Mouse (Mus musculus) cerebellum, adult 9-11 months (tissue): ENCODE data around the gene Slc16a13.

Source experiments
- DNase-seq: peaks from one replicate; pipeline ENCODE4 v3.0.0; 2022

Slc16a13 gene

GRCm38 (mm10) chr11:70208778-70209388, 12.0 kb downstream of the Slc16a13 start:
- no peak for DNase-seq

- no peak for DNase-seq
These were observed 13.6 kb downstream of the Slc16a13 start for GRCm38 (mm10) chr11:70207283-70207682.

- no peak for DNase-seq
These were observed 14.1 kb downstream of the Slc16a13 start for GRCm38 (mm10) chr11:70206801-70207200.

- DNase-seq: peak; percentile 72
These were observed 19.2 kb downstream of the Slc16a13 start for GRCm38 (mm10) chr11:70201691-70202090.

- no peak for DNase-seq
These were observed 20.7 kb downstream of the Slc16a13 start for GRCm38 (mm10) chr11:70200036-70200608.

- DNase-seq: no peak
These were observed 21.8 kb downstream of the Slc16a13 start for GRCm38 (mm10) chr11:70199107-70199506.

GRCm38 (mm10) chr11:70198332-70198731, 22.5 kb downstream of the Slc16a13 start:
- DNase-seq: no peak

- no peak for DNase-seq
These were observed 27.2 kb downstream of the Slc16a13 start for GRCm38 (mm10) chr11:70193354-70194285.

- no peak for DNase-seq
These were observed 28.7 kb downstream of the Slc16a13 start for GRCm38 (mm10) chr11:70192157-70192556.

GRCm38 (mm10) chr11:70191188-70191587, 29.7 kb downstream of the Slc16a13 start:
- no peak for DNase-seq

GRCm38 (mm10) chr11:70189319-70190134, 31.3 kb downstream of the Slc16a13 start:
- DNase-seq: no peak

- DNase-seq: no peak
These were observed 35.7 kb downstream of the Slc16a13 start for GRCm38 (mm10) chr11:70185120-70185519.

GRCm38 (mm10) chr11:70180496-70180895, 40.4 kb downstream of the Slc16a13 start:
- no peak for DNase-seq

- DNase-seq: no peak
These were observed 41.5 kb downstream of the Slc16a13 start for GRCm38 (mm10) chr11:70179401-70179800.

- no peak for DNase-seq
These were observed 42.1 kb downstream of the Slc16a13 start for GRCm38 (mm10) chr11:70178756-70179155.

GRCm38 (mm10) chr11:70178311-70178710, 42.6 kb downstream of the Slc16a13 start:
- peak; percentile 38 for DNase-seq

- DNase-seq: no peak
These were observed 43.2 kb downstream of the Slc16a13 start for GRCm38 (mm10) chr11:70177647-70178046.

GRCm38 (mm10) chr11:70174491-70174890, 46.4 kb downstream of the Slc16a13 start:
- DNase-seq: no peak

GRCm38 (mm10) chr11:70172298-70172697, 48.6 kb downstream of the Slc16a13 start:
- no peak for DNase-seq

GRCm38 (mm10) chr11:70171847-70172246, 49.0 kb downstream of the Slc16a13 start:
- no peak for DNase-seq

- no peak for DNase-seq
These were observed 49.7 kb downstream of the Slc16a13 start for GRCm38 (mm10) chr11:70171181-70171580.

- peak; percentile 62 for DNase-seq
These were observed 50.6 kb downstream of the Slc16a13 start for GRCm38 (mm10) chr11:70170291-70170690.

GRCm38 (mm10) chr11:70169471-70169870, 51.4 kb downstream of the Slc16a13 start:
- peak; percentile 62 for DNase-seq
